Mouse (Mus musculus) cortical plate, adult 2 months (tissue): ENCODE measurements around the gene Rapgef5. TPM values are rescaled to one million over a fixed set of nuclear protein-coding genes. Genes with fewer than 3 reads are reported as not detected.
A peak's percentile ranks its signal among the peaks of the same experiment; 100 is the strongest.
"Not testable (repeated sequence)": the region's sequence is repeated elsewhere in the genome, so short reads cannot be mapped to it uniquely, and the experiment has no call there.

ENCODE experiments used
- H3K27ac ChIP-seq: fragments of 200-500 bp; 2 replicates; pipeline ENCODE4 v1.5.1; 2012; ENCODE audit warnings: low read length, control low read depth, inconsistent platforms; ENCODE audit not compliant: insufficient read depth
- H3K4me1 ChIP-seq: fragments of 200-500 bp; 2 replicates; pipeline ENCODE4 v1.6.1; 2011; ENCODE audit warnings: low read length; ENCODE audit not compliant: control insufficient read depth, insufficient read depth
- H3K4me3 ChIP-seq: fragments of 200-500 bp; 2 replicates; pipeline ENCODE4 v1.5.1; 2011; ENCODE audit warnings: mild to moderate bottlenecking, low read length, control low read depth; ENCODE audit not compliant: insufficient read depth
- CTCF ChIP-seq: fragments of 200-500 bp; IDR thresholded peaks from 2 replicates; pipeline ENCODE4 v1.5.1; 2011; ENCODE audit warnings: mild to moderate bottlenecking, control low read depth, low read length; ENCODE audit not compliant: insufficient read depth; ENCODE audit errors: extremely low read depth
- POLR2A ChIP-seq: fragments of 200-500 bp; IDR thresholded peaks from 2 replicates; pipeline ENCODE4 v1.6.1; 2011; ENCODE audit warnings: mild to moderate bottlenecking, low read length, control low read depth; ENCODE audit not compliant: insufficient read depth; ENCODE audit errors: extremely low read depth
- polyA plus RNA-seq: library from polyadenylated mRNA; depleted of rRNA; stranded (reverse); fragments of >200 nt; gene quantifications from 2 replicates; pipeline ENCODE4 v1.2.3, GENCODE M21; 2012

Gene Rapgef5
- polyA plus RNA-seq, 1 experiment: 61.7 TPM

DNA sequence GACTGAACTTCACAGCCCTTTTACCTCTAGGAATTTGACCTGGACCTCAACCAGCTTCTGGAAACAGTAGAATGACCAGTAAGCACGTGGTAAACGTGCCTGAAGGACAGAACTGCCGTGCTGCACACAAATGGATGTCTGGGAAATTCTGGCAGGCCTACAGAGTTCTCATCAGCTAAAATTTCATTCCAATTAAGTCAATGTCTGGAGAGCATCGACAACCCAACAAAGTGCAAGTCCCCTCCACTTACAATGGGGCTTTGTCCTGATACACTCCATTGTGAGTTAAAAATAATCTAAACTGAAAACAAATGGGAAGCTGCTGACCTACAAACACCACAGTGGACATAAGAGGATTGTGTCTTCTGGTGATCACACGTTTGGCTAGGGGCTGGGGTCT lies 260.6 kb downstream of the Rapgef5 start:
- Histone ChIP-seq H3K4me3 (no peak overlapping the region), H3K4me1 (no peaks in the 10 kb centered on the region), H3K27ac (no peak overlapping the region)
- no peak for TF ChIP-seq POLR2A
- no peak for TF ChIP-seq CTCF

DNA sequence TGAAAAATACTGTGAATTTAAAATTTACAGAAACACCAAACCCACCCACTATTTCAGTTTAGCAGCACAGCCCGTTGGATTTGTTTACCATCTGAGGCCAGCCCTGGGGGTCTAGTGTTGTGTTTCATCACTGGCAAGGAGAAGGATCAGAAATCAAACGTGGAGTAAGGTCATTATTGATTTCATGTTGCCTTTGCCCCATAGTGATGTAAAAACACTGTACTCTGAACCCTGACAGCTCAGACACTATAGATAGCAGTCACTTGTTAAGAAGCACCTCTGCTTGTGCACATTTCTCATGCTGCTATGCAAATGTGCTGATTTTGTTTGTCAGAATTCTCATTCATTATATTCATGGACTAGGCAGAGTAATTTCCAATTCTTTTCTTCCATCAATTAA lies 265.1 kb downstream of the Rapgef5 start:
- Histone ChIP-seq H3K4me3 (no peak overlapping the region), H3K27ac (no peak overlapping the region), H3K4me1 (no peaks in the 10 kb centered on the region)
- no peak for TF ChIP-seq CTCF
- no peak for TF ChIP-seq POLR2A

DNA sequence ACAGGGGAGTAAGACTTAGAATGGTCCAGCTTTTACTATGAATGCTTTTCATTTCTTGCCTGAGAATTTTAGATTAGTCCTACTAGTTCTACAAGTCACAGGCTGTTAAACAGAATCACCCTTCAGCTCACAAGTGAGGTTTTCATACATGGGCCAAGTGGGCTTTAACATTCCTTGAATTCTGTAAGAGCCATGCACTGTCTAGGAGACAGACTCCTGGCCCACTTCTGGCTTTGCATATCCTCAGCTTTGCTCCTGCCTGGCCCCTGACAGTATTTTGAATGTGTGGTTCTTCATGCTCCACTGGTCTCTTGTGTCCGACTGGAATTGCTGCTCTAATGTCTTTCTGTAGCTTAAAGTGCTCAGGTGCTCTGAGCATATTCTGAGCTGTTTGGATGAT lies 267.1 kb downstream of the Rapgef5 start:
- H3K4me3 ChIP-seq: no peak overlapping the region
- no peak overlapping the region for H3K27ac ChIP-seq
- H3K4me1 ChIP-seq: no peaks in the 10 kb centered on the region
- TF ChIP-seq POLR2A (no peak), CTCF (no peak)

DNA sequence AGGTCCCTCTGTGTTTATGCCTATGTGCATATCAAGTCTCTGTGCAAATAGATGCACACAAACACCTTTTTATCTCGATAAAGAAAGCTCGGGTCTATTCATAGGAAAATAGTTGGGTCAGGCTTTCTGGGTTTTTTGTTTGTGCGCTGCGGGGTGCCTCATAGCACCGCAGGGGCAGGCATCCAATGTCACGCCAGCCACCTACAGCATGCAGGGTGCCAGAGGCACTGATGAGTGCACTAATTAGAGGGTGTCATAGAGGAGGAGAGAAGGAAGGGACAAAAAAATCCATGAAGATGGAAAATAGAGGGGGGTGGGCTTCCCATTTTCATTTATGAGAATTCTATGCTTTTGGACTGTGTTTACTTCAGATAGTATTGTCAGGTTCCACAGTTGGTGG lies 270.3 kb downstream of the Rapgef5 start:
- no peak for TF ChIP-seq POLR2A
- TF ChIP-seq CTCF: no peak
- H3K27ac ChIP-seq: no peak overlapping the region
- H3K4me1 ChIP-seq: no peaks in the 10 kb centered on the region
- no peak overlapping the region for H3K4me3 ChIP-seq

DNA sequence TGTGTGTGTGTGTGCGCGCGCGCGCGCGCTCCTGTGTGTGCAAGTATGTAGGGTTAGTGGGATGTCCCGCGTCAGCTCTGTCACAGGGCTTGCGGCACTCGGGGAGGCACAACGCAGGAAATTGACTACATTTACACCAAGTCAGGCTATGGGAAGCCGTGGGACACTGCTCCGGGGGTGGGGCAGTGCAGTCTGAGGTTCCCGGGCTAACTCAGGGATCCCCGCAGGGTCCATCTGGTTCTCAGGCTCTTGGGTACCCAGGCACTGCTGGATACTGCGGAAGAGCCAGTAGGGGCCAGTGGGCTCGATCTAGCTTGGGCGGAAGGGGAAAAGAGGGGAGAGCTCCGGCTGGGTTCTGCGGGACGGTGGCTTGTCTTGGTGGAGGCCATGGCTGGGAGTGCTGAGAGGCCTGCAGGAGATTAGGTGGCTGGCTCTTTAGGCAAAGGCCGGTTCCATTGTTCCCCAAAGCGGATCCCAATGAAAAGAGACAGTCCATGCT lies 272.3 kb downstream of the Rapgef5 start:
- H3K27ac ChIP-seq: no peak overlapping the region
- no peak for TF ChIP-seq CTCF
- TF ChIP-seq POLR2A: no peak
- H3K4me1 ChIP-seq: no peaks in the 10 kb centered on the region
- H3K4me3 ChIP-seq: no peak overlapping the region

DNA sequence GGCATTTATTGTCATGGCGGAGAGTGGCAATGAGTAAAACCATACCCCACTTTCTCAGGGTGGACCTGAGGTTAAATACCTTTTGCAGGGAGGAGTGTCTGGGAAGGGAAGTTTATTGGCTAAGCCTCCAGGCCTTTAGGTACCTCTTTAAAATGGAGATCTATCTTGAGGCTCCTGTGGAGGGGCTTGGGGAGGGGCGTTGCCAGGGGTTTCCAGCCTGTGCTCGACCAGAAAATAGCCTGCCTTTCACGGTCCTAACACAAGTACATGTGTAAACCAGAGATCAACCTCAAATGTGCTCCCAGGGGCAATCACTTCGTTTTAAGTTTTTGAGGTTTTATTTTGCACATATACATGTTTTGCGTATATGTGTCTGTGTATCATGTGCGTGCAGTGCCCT lies 272.7 kb downstream of the Rapgef5 start:
- Histone ChIP-seq H3K4me1 (no peaks in the 10 kb centered on the region), H3K4me3 (no peak overlapping the region), H3K27ac (no peak overlapping the region)
- TF ChIP-seq CTCF: no peak
- TF ChIP-seq POLR2A: no peak

GRCm38 (mm10) chr12:117795303-117795702 lies 279.0 kb downstream of the Rapgef5 start:
- Histone ChIP-seq H3K4me1 (no peaks in the 10 kb centered on the region), H3K27ac (no peak overlapping the region), H3K4me3 (no peak overlapping the region)
- no peak for TF ChIP-seq CTCF
- no peak for TF ChIP-seq POLR2A

GRCm38 (mm10) chr12:117803989-117804388 lies 287.7 kb downstream of the Rapgef5 start, which contains the start of gene Cdca7l:
Gene Cdca7l, plus strand, starts transcription at chr12:117804289.
- not testable (repeated sequence) for H3K4me3 ChIP-seq, H3K4me1 ChIP-seq, H3K27ac ChIP-seq

DNA sequence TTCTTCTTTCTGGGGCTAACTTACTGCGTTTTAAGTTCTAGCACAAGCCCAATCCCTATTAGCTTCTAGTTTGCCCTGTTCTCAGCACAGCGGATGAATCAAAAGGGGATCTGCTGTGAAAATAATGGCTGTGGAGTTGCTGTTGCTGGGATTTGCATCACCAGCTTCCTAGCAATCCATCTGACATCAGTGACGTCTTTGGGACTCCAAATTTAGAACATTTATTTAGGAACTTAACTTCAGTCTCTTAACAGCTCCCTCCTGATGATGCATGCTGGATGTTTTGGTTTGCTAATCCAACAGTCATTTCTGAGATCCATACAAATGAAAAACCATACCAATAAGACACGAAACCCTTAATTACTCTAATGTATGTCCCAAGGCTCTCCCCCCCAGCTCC lies 289.3 kb downstream of the Rapgef5 start:
- H3K4me3 ChIP-seq: no peak overlapping the region
- 0 out of 2 replicates have a peak overlapping the region, but pooled peaks have one; percentile 65 for H3K27ac ChIP-seq
- no peak for TF ChIP-seq POLR2A
- no peak for TF ChIP-seq CTCF
- peaks cover 4% of the 10 kb centered on the region; the same call in 1 of the 2 replicates for H3K4me1 ChIP-seq

DNA sequence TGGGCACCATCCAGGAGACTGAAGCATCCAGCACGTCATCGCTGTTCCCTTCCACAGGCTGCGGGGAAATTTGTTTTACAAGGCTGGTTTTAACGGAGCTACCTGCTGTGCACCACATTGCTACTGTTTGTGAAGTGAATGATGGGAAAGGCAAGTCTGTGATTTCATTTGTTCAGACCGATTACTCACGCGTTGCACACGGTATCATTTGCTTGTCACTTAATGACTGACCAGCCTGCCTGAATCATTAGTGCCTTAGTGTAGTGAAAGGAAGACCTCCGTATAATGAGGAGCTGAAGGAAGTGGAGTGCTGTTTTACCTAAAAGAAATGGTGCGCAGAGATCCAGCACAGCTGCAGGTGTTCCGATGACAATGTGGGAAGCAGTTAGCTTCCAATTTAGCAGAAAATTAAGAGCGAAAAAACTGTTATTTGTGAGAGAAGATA lies 289.8 kb downstream of the Rapgef5 start:
- Histone ChIP-seq H3K4me3 (no peak overlapping the region; the same call in 1 of the 2 replicates), H3K4me1 (peaks cover 4% of the 10 kb centered on the region; the same call in 1 of the 2 replicates), H3K27ac (no peak overlapping the region)
- no peak for TF ChIP-seq CTCF
- no peak for TF ChIP-seq POLR2A

DNA sequence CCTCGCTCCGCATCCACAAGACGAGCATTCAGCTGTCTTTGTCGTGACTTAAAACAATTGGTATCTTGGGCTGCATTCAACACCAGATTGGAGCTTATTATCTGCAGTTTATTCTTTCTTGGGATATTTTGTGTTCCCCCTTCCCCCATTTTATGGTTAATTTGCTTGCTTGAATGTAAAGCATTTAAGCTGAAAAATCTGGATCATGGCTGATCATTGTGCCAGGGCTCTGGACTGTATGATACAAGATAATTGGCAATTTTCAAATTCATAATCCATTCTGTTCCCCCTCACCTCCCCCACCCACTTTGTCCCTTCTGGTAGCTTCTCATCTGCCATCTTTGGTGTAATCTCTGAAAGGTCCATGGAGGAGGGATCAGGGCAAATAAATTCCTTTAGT lies 290.2 kb downstream of the Rapgef5 start:
- TF ChIP-seq POLR2A: no peak
- TF ChIP-seq CTCF: no peak
- no peak overlapping the region for H3K27ac ChIP-seq
- peaks cover 4% of the 10 kb centered on the region; the same call in 1 of the 2 replicates for H3K4me1 ChIP-seq
- H3K4me3 ChIP-seq: no peak overlapping the region

DNA sequence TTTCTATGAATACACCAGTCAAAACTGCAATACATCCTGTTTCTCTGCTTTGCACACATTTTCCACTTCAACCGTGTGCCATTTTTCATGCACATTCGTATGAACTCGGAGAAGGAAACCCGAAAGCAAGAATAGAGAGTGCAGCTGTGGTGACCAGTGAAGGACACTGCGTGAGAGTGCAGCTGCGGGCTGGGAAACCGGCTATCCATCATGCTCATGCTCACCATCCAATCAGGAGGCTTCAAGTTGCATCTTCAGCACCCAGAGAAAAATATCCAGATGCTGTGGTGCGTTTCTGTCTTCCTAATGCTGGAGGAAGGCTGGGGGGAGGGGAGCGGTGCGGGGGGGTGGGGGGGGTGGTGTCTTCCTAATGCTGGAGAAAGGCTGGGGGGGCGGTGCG lies 291.4 kb downstream of the Rapgef5 start:
- TF ChIP-seq CTCF: no peak
- no peak for TF ChIP-seq POLR2A
- Histone ChIP-seq H3K4me3 (0 out of 2 replicates have a peak overlapping the region, but pooled peaks have one; percentile 9), H3K4me1 (peaks cover 4% of the 10 kb centered on the region; the same call in 1 of the 2 replicates), H3K27ac (no peak overlapping the region; the same call in 1 of the 2 replicates)
